Mouse (Mus musculus) olfactory bulb, adult 2 months (tissue): Measurements from ENCODE around the gene Csmd2.

Experiments used
- CTCF ChIP-seq: fragments of 200-500 bp; IDR thresholded peaks from 2 replicates; pipeline ENCODE4 v1.5.1; 2012; ENCODE audit warnings: low read depth, mild to moderate bottlenecking, low read length, moderate library complexity; ENCODE audit not compliant: insufficient read depth
- POLR2A ChIP-seq: fragments of 200-500 bp; IDR thresholded peaks from 2 replicates; pipeline ENCODE4 v1.6.1; 2012; ENCODE audit warnings: mild to moderate bottlenecking, low read depth, low read length, moderate library complexity; ENCODE audit not compliant: insufficient read depth

DNA sequence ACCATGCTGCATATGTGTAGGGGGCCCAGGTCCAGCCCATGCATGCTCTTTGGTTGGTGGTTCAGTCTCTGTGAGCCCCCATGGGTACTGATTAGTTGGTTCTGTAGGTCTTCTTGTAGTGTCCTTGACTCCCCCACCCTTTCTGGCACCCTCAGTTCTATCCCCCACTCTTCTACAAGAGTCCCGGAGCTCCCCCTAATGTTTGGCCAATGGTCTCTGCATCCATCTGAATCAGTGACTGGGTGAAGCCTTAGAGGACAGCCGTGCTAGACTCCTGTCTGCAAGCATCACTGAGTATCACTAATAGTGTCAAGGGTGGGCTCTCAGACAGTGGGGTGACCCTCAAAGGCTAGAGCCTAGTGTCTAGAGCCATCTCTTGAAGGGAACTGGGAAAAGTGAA, 497.0 kb downstream of the Csmd2 start:
- no peak for TF ChIP-seq CTCF
- no peak for TF ChIP-seq POLR2A
